Mouse (Mus musculus) retina, postnatal 7 days (tissue): ENCODE results near the gene Oxsm.
A peak's percentile ranks its signal among the peaks of the same experiment; 100 is the strongest.

ENCODE experiments used
- DNase-seq: peaks from one replicate; pipeline ENCODE4 v3.0.0-alpha.2; 2012; ENCODE audit warnings: low read depth, low spot score

Gene Oxsm

GRCm38 (mm10) chr14:16242193-16242815, 7.3 kb downstream of the Oxsm start:
- no peak for DNase-seq

- DNase-seq: no peak
Measured at GRCm38 (mm10) chr14:16236466-16236865, 13.1 kb downstream of the Oxsm start.

- DNase-seq: no peak
Measured at GRCm38 (mm10) chr14:16233515-16233914, 16.1 kb downstream of the Oxsm start.

- DNase-seq: no peak
Measured at GRCm38 (mm10) chr14:16230581-16230980, 19.0 kb downstream of the Oxsm start.

GRCm38 (mm10) chr14:16229395-16229794, 20.2 kb downstream of the Oxsm start:
- DNase-seq: no peak

- no peak for DNase-seq
Measured at GRCm38 (mm10) chr14:16219015-16219414, 30.6 kb downstream of the Oxsm start.

- no peak for DNase-seq
Measured at GRCm38 (mm10) chr14:16207722-16208121, 41.9 kb downstream of the Oxsm start.

GRCm38 (mm10) chr14:16201673-16202072, 47.9 kb downstream of the Oxsm start:
- no peak for DNase-seq

- peak; percentile 86 for DNase-seq
Measured at GRCm38 (mm10) chr14:16200969-16201638, 48.5 kb downstream of the Oxsm start.

- no peak for DNase-seq
Measured at GRCm38 (mm10) chr14:16200220-16200912, 49.2 kb downstream of the Oxsm start.

GRCm38 (mm10) chr14:16196518-16196917, 53.1 kb downstream of the Oxsm start:
- DNase-seq: no peak

GRCm38 (mm10) chr14:16195486-16195885, 54.1 kb downstream of the Oxsm start:
- no peak for DNase-seq

- DNase-seq: no peak
Measured at GRCm38 (mm10) chr14:16194125-16194524, 55.5 kb downstream of the Oxsm start.

- DNase-seq: no peak
Measured at GRCm38 (mm10) chr14:16189142-16189541, 60.5 kb downstream of the Oxsm start.
